Mouse (Mus musculus) testis, adult 2 months (tissue): Measurements from ENCODE around the gene Bach2.

Experiments
- CTCF ChIP-seq: fragments of 200-500 bp; IDR thresholded peaks from 2 replicates; pipeline ENCODE4 v1.5.1; 2012; ENCODE audit warnings: low read depth, mild to moderate bottlenecking, inconsistent platforms, low read length, moderate library complexity; ENCODE audit not compliant: control insufficient read depth, insufficient read depth, insufficient replicate concordance
- POLR2A ChIP-seq: fragments of 200-500 bp; IDR thresholded peaks from 2 replicates; pipeline ENCODE4 v1.6.1; 2012; ENCODE audit warnings: low read depth, mild to moderate bottlenecking, inconsistent platforms, low read length, moderate library complexity; ENCODE audit not compliant: control insufficient read depth

DNA sequence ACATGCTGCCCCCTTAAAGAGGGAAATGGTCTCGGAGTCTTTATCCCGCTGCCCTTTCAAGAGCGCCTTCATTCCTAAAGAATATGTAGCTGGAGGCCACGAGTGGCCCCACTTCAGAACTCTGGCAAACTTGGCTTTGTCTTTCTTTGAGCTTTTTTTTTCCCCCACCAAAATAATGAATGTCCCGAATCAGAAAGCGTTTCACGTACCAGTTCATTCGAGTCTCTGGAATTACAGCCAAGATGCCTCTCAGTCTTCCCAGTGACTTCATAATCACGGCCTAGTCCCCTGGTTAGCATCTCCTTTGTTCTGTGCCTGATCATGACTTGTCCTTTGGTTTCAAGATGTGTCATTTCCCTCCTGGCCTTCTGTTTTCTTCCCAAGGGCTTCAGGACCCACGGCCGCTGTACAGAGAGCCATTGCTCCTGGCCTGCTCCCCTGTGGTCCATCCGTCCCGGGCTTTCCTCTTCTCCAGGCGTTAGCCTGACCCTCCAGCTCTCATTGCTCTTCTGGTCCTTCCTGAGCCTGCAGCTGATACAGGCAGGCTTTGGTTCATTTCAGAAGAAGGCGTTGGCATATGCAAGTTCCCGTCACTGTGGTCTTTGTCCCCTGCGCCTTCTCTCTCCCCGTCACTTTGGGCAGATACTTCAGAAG is 5.6 kb downstream of the Bach2 start:
- TF ChIP-seq CTCF = no peak
- TF ChIP-seq POLR2A = no peak
